Mouse (Mus musculus) C2C12 (cell line): ENCODE results near the gene Atxn2l.

Source experiments
- CEBPB ChIP-seq: IDR thresholded peaks from one replicate; pipeline ENCODE4 v1.6.1; 2011; ENCODE audit warnings: low read depth, mild to moderate bottlenecking, control low read depth, moderate library complexity
- CTCF ChIP-seq: IDR thresholded peaks from one replicate; pipeline ENCODE4 v1.5.1; 2011; ENCODE audit not compliant: control insufficient read depth, insufficient read depth, insufficient read length
- MAX ChIP-seq: IDR thresholded peaks from one replicate; pipeline ENCODE4 v1.6.1; 2011; ENCODE audit warnings: mild to moderate bottlenecking, control low read depth
- MYOD1 ChIP-seq: IDR thresholded peaks from one replicate; pipeline ENCODE4 v1.6.1; 2011; ENCODE audit warnings: low read depth; ENCODE audit not compliant: control insufficient read depth, insufficient read length
- MYOG ChIP-seq: IDR thresholded peaks from one replicate; pipeline ENCODE4 v1.6.1; 2011; ENCODE audit not compliant: control insufficient read depth, insufficient read length; ENCODE audit errors: extremely low read depth
- USF1 ChIP-seq: IDR thresholded peaks from one replicate; pipeline ENCODE4 v1.6.1; 2011; ENCODE audit warnings: low read depth, mild to moderate bottlenecking, control low read depth, moderate library complexity

DNA sequence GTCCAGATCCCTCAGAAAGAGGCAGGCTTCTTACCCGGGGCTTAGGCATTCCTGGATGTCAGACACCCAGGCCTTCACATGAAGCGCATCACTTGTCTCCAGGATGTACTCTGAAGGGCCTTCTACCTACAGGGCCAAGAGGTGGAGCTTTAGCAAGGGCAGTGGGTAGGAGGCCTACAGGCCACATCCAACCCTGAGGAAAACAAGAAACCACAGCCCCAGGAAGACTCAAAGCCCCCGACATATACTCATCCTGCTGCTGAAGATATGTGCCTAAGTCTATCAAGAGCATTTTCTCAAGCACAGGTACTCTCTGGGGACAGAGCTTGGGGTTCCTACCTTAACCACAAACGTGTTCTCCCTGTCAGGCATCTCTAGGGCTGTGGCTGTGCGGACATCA lies 31.9 kb downstream of the Atxn2l start:
- TF ChIP-seq USF1 (no peak), CTCF (no peak), MYOD1 (no peak), MYOG (no peak), MAX (no peak), CEBPB (no peak)
